Mouse (Mus musculus) megakaryocyte-erythroid progenitor cell, adult 5-6 weeks (primary cell): ENCODE measurements around the gene Ppp3ca. TPM values are rescaled to one million over a fixed set of nuclear protein-coding genes. Genes with fewer than 3 reads are reported as not detected.

Experiments
- ATAC-seq: replicated peaks from 2 replicates; pipeline ENCODE4 v1.8.0; 2016; ENCODE audit warnings: mild to moderate bottlenecking, inconsistent platforms; ENCODE audit not compliant: severe bottlenecking, poor library complexity, low FRiP score, low TSS enrichment
- total RNA-seq, 2 experiments: library from RNA; stranded (forward) in 1 of 2; stranded (reverse) in 1 of 2; fragments of 200-1000, 215-1000 nt in 1 of 2; fragments of >200 nt in 1 of 2; fragmentation: Nextera tagmentation in 1 of 2; gene quantifications; 2 replicates each; pipeline ENCODE4 v1.2.3; 2014 to 2017

The Ppp3ca gene
- total RNA-seq, 2 experiments from 2014 or later: 19.6 to 20.2 TPM

DNA sequence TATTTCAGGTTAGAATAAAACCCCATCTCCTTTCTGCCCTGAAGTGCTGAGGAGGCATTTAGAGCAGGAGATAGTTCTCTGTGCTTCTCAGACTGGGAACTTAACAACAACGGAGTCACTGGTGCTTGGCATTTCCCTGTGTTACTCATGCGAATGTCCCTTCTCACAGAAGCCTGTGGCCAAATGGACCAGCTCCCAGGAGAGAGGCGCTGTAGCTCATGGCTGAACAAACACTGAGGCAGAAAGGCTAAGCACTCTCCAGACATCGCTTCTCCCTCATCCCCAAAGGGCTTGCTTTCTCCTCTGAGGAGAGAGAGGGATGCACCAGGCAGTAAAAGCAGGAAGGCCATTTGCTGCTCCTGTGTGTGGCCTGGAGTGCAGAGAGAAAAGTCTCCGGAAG, 164.0 kb downstream of the Ppp3ca start:
- ATAC-seq: no peak

DNA sequence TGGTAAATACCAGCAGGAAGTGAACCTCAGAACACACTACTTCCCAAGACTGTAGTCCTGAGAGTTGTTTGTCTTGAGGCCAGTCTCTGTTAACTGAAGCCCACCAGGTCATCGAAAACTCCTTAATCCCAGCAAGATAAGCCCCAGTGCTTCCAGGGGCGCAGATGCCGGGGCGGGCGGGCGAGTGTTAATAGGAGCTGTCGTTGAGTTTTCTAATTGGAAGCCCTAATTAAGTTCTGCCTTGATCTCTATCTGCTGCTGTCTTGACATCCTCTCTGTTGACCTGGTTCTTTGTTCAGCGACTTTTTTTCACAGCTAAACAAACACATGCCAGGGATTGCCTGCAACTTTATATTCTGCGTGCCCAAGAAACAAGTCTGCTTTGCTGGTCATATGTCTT, 165.9 kb downstream of the Ppp3ca start:
- ATAC-seq: no peak

DNA sequence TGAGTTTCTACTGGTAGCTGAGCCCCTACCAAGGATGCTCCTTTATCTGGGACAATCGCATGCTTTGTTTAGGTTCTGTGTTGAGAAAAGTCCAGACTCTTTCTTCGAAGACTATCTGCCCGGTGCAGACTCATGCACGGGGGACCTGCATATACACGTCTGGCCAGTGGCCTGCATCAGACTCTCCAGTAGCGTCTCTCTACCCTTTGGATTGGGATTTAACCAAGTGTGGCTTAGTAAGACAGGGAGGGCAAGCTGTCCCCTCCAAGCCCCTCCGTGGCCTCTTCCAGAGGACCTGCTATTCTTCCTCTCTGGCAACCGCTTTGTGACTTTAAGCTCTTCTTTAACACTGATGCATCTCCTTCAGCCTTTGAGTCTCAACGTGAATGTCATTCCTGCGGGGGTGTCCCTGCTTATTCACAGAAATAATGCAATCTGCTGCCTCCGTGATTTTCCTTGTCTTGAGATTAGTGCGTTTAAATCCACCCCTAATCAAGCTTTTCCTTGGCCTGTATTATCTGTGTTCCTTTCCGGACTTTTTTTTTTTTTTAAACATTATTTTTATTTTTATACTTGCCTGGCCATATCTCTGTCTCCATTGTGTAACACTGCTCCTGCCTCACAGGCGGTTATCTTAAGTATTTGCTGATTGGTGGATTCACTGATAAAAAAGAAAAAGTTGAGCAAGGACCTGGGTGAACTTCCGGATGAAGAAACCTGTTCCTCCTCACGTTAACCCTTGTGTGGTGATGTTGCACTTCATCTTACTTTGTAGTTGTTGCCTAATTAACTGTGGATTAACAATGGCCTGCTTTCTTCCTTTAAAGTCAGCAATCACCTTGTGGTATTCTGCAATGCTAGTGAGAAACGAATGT, 166.6 kb downstream of the Ppp3ca start:
- ATAC-seq: peak; percentile 49

DNA sequence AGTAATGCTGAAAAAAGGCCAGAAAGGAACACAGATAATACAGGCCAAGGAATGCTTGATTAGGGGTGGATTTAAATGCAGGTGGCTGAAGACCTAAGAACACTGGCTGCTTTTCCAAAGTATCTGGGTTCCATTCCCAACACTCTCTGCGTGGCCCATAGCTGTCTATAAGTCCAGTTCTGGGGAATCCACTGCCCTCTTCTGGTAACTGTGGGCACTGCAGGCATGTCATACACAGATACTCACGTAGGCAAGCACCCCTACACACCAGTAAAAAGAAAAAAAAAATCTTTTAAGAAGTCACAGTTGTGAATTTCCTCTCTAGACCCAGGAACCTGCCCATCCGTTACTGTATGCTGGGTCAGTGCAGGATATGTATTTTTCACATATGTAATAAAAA, 167.7 kb downstream of the Ppp3ca start:
- peak; percentile 62 for ATAC-seq

DNA sequence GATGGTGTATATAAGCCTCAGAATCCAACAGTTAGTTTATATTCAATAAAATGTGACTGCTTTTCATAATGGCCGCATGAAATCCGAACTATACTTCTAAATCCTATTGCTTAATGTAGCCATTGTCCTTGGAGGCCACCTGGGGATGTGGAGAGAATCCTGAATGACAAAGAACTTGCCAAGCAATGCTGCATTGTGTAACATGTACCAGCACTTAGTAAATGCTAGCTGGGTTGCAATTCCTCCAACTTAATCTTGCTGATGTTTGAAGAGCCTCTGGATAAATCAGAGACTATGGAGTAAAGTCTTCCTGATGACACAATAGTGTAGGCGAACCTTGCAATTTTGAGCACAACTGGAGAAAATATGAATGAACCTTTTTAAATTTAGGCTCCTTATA, 171.4 kb downstream of the Ppp3ca start:
- ATAC-seq: no peak

DNA sequence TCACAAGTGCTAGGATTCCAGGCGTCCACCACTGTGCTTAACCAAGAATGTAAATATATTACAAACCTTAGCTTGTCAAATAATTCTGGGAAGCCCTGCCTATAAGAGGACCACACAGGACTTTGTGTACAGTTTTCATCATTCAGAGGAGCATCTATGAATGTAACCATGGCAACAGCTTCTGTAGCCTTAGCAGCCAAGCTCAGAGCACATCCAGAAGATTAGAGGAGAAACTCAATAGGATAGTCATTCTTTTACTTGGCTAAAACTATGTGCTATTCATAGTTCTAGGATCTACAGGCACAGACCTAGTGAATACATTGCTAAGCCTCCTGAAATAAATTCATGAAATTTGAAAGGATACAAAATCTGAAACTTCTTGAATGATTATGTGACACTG, 172.5 kb downstream of the Ppp3ca start:
- ATAC-seq: no peak

DNA sequence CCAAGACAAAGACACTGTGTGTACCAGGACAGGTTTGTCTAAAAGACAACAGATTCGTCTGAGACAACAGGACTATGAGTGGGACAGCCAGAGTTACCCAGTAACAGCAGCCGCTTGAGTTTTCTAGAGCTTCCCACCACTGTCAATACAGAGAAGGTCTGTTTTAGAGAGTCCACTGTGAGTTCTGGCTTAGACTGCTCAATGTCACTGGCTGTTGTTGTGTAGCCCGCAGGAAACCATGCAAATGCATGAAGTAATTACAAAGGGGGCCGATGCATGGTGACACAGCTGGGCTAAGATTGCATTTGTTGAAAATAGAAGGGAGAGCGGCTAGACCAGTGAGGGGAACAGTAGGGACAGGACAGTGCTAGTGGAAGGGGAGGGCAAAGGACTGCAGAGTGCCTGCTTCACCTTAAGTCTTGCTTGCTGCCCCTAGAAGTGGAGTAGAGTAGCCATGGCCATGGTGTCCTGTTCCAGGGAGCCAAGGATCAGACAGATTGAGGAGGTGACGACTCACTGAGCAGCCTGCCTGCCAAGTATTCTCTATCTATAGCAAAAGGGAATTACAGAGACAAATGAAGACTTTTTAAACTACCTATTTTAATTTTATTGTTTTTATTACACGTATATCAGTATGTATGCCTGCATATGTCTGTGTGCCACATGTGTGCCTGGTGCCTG, 174.0 kb downstream of the Ppp3ca start:
- no peak for ATAC-seq

DNA sequence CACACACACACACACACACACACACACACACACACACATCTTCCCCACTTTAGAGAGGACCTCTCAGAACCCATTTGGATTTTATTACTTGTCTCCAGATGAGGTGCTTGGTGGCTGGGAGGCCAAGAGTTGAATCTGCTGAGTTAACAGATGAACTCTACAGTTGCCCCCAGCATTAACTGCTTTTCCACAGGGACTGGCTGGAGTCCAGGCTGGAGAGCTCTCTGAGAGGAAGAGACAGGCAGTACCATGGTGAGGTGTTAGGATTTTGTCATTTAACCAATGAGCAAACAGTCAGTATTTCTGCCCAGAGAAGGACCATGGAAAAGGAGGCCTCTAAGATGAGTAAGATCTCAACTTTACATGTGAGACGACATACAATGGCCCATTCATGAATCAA, 179.1 kb downstream of the Ppp3ca start:
- no peak for ATAC-seq

DNA sequence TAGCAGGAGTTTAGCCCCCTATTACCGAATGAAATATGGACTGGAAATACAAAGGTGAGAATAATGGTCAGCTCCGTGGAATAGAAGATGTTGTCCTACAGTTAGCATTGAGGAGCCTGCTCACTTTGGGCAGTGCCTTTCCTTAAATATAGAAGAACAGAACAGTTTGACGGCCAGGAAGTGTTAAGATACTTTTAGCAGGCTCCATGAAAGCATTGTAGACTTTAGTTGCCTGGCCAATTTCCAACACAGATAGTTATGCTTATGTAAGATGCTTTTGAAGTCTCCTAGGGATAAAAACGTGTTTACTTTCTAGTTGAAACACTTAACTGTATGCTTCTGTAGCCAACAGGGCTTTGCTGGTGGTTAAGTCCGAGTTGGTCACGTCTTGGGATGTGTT, 183.0 kb downstream of the Ppp3ca start:
- ATAC-seq: no peak

DNA sequence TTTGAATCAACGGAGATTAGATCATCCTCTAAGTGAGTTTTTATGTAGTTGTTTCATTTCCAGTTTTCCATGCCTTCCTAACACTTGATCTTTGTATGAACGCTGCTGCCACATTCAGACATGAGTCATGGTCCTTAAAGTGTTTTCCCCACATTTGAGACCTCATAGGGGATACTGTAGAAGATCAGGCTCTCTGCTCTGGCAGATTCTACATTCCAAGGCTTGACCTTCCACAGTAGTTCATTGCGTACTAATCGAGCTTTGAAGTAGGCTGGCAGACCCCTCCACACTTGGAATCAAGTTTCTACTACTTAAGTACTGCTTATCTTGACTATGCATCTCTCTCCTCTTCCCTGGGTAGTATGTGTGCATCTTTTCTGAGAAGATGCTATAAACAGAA, 183.7 kb downstream of the Ppp3ca start:
- no peak for ATAC-seq

DNA sequence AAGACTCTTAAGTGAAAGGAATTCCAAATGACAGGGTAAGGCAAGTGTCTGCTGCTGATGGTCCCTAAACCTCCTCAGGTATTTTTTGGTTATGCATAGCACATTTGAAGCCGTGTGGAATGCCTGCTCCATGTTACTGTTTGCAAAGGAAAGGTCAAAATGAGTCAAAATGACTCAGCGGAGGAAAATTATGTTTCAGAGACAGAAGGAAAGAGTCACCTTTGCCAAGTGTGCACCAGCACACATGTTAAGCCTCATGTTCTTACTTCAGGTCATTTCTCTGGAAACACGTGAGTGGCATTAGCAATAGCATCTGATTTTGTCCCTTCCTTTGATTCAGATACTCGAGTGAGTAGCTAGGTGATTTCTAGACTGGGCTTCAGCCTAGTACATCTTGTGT, 186.1 kb downstream of the Ppp3ca start:
- no peak for ATAC-seq

DNA sequence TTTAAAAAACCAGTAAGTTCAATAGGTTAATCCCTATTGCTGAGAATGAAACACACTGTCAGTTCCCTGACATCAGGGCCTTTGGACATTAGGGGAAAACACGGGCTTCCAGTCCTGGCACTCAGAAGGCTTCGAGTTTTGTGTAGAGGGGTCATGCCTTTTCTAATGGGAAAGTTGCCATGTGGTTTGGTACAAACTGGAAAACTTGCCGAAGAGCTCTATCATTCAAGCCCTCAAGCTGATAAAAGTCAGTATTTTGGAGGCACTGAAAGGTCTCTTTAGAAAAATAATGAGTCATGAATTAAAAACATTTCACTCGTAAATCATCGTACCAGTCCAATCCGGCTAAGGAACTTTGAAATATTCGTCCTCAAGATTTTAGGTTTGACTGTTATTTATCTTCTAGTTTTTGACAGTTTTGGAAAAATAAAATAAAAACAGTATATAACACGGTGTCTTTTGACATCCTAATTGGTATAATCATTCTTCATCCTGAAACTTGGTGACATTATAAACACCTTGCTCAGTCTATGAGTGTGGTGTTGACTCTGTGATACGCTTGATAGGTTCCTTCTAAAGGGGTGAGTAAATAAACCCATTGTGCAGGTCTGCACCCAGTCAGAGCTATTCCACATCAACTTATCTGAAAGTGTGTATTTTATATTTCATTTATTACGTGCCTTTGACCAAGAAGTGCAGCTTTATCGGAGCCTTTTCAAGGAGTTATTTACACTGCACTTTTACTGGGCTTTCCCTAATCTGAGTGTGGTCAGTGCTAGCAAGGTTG, 192.3 kb downstream of the Ppp3ca start:
- ATAC-seq: no peak

DNA sequence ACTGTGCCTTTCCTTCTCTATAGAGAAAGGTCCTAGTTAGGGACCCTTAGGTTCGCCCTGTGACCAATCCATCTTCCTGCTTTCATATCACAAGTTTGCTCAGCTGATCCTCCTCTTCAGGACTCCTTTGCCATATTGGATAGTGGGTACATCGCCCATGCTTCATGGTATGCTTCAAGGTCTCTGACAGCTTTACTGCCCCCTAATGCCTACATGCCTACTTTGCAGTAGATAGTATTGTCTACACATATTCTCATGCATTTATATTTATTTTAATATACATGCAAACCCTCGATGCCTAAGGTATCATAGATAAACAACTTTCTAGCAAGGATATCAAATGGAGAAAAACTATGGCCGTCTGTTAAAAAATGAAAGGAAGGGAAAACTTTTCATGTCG, 193.2 kb downstream of the Ppp3ca start:
- ATAC-seq: no peak

DNA sequence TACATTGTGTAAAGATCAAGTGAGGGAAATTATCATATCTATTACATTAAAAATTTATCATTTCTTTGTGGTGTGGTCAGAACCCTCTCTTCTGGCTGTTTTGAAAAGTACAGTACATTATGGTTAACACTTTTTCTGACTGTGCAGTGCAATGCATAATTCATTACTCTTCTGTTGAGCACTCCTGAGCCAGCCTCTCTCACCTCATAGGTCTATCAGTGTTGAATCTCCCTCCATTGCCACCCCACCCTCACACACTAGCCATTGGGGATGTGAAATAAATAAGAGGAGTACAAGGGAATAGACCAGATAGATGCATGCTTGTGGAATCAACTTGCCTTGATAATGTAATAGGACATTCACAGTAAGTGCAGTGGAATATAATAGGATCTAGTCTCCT, 194.4 kb downstream of the Ppp3ca start:
- no peak; the same call in 1 of the 2 replicates for ATAC-seq

DNA sequence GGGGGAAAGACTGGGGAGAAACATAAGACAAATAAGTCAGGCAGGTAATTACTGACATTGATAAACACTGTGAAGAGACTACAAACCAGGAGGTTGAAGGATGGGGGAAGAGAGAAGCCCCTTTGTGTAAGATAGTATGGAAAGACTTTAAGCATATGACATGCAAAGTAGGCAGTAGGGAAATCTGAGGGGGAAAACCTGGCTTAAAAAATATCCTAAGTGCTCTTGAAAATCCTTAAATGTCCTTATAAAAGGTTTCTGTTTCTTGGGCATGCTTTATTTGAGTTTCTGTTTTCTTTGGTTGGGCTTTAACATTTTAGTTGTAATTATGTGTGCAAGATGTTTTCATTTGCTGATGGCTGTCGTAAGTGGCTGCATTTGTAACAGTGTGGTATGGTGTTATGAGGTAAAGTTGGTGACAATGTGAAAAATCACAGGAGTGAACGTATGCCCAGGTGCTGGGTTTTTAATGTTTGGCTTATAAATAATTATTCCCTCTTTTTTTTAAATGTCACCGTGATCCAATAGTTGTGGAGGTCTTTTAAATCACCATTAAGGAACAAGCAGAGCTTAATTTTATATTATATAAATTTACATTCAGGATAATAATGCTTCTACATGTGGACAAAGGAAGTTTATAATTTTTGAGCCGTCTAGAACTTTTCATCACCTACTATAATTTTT, 195.4 kb downstream of the Ppp3ca start:
- no peak for ATAC-seq

DNA sequence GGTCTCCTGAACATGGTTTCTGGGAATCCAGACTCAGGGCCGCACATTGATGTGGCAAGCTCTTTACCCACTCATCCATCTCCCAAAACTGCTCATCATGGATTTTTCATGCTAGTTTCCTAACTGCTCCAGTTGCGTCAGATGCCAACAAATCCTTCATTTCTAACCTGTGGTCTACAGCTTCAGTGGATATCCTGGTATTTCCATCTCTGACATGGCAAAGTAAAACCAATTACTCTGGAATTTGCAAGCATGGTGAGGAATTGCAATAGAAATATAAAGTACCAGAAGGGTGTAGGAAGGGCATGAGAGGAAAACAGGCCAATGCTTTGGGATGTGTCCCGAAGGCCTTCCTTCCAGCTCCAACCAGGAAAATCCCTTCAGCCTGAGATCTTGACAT, 196.2 kb downstream of the Ppp3ca start:
- no peak for ATAC-seq

DNA sequence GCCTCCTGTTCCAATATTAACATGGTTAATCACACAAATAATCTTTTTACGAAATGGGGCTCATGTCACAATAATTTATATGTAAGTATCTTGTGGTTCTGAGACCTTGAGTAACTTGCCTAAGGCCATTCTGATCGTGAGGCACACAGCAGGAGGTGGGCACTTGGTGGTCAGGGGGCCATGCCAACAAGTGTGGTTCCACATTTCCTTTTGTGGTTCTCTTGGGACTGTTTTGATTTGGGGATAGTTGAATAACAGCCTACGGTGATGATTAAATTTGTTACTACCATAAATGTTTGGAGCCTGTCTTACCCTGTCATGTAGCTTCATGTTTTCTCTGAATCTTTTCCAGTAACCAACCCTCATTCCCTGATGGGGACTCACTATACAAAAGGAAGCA, 196.6 kb downstream of the Ppp3ca start:
- ATAC-seq: no peak

DNA sequence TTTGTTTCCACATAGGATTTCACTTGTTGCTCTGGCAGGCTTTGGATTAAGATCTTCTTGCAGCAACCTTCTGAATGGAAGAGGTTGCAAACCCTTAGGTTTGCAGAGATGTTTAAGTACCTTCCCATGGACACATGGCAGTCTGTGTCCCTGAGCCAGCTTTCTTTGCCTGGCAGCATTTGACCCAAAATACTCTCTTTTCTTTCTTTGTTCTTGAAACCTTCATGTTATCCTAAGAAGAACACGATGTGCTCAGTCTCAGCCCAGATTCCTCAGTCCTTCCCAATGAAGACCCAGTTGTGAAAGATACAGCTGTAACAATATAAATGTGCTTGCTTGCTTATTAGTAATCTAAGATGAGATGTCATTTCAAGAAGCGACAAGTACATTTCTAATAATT, 197.4 kb downstream of the Ppp3ca start:
- ATAC-seq: no peak

DNA sequence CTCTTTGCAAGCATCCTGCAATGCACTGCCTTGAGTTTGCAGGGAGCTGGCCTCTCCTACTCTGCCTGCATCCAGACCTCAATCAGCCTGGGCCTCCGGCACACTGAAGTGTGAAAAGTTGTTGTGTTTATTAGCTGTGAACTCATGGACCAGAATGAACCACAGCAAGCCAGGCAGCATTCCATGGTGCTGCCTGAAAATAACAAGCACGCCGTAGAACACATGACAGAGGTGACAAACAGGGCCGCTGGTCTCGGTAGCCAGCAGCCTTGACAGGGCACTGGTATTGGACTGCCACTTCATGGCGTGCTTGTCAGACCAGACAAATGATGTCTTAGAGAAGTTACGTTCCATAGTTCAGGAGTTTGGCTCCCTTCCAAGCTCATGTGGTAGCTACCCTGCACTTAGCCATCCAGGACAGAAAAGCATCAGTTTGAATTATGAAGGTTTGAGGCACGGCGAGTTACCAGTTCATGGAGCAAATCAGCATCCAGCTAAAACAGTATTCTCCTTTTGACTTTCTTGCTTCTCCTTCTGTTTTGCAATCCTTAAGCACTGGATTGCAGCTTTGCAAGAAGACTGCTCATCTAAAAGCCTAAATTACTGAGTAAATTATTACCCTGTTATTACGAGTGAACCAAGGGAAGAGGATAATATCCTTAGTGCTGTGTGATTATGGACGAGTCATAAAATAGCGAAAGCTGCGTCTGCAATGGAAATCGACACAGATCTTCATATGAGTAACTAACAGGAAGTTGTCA, 202.0 kb downstream of the Ppp3ca start:
- ATAC-seq: no peak
